Mouse (Mus musculus) lung, embryonic 16.5 days (tissue): Measurements from ENCODE around the gene Cryab. TPM values are rescaled to one million over a fixed set of nuclear protein-coding genes. Genes with fewer than 3 reads are reported as not detected.
A peak's percentile ranks its signal among the peaks of the same experiment; 100 is the strongest.

Experiments
- ATAC-seq: fragments of 200-750 bp; cut with Nextera tagmentation; 2 replicates; pipeline ENCODE4 v1.8.0; 2017; ENCODE audit warnings: low read depth, mild to moderate bottlenecking, moderate library complexity
- H3K27ac ChIP-seq: fragments of 300-500 bp; sonication (generic); 2 replicates; pipeline ENCODE4 v1.5.1; 2014; ENCODE audit warnings: mild to moderate bottlenecking, control low read depth, low read length
- H3K27me3 ChIP-seq: fragments of 300-500 bp; sonication (generic); 2 replicates; pipeline ENCODE4 v1.6.1; 2014; ENCODE audit warnings: low read depth, low read length, mixed read lengths; ENCODE audit not compliant: control insufficient read depth, insufficient read depth
- H3K36me3 ChIP-seq: fragments of 300-500 bp; sonication (generic); 2 replicates; pipeline ENCODE4 v1.6.1; 2014; ENCODE audit warnings: low read length; ENCODE audit not compliant: control insufficient read depth, insufficient read depth
- H3K4me1 ChIP-seq: fragments of 300-500 bp; sonication (generic); replicated peaks from 2 replicates; pipeline ENCODE4 v1.6.1; 2014; ENCODE audit warnings: low read length, mixed read lengths; ENCODE audit not compliant: control insufficient read depth, insufficient read depth
- H3K4me2 ChIP-seq: fragments of 300-500 bp; sonication (generic); 2 replicates; pipeline ENCODE4 v1.6.1; 2014; ENCODE audit warnings: low read depth, low read length, control low read depth
- H3K4me3 ChIP-seq: fragments of 300-500 bp; sonication (generic); 2 replicates; pipeline ENCODE4 v1.5.1; 2014; ENCODE audit warnings: mild to moderate bottlenecking, low read length, control low read depth
- H3K9ac ChIP-seq: fragments of 300-500 bp; sonication (generic); 2 replicates; pipeline ENCODE4 v1.6.1; 2014; ENCODE audit warnings: low read length, control low read depth
- H3K9me3 ChIP-seq: fragments of 300-500 bp; sonication (generic); 2 replicates; pipeline ENCODE4 v1.6.1; 2016; ENCODE audit warnings: low read length; ENCODE audit not compliant: control insufficient read depth
- WGBS: fragments of 180-500 bp; shearing (Covaris S2); extraction: QIAGEN DNeasy Blood & Tissue Kit; methylation state at CpG from one replicate; pipeline ENCODE4 v1.1.7; 2014; 5-methylcytosine and 5-hydroxymethylcytosine counted together
- polyA plus RNA-seq: library from polyadenylated mRNA; unstranded; fragments of >200 nt; fragmentation: Nextera tagmentation; extraction: Ambion mirVana; gene quantifications from 2 replicates; pipeline ENCODE4 v1.2.1, GENCODE M21; 2015

Cryab gene
- polyA plus RNA-seq, 1 experiment from 2014 or later, result 174 TPM

DNA sequence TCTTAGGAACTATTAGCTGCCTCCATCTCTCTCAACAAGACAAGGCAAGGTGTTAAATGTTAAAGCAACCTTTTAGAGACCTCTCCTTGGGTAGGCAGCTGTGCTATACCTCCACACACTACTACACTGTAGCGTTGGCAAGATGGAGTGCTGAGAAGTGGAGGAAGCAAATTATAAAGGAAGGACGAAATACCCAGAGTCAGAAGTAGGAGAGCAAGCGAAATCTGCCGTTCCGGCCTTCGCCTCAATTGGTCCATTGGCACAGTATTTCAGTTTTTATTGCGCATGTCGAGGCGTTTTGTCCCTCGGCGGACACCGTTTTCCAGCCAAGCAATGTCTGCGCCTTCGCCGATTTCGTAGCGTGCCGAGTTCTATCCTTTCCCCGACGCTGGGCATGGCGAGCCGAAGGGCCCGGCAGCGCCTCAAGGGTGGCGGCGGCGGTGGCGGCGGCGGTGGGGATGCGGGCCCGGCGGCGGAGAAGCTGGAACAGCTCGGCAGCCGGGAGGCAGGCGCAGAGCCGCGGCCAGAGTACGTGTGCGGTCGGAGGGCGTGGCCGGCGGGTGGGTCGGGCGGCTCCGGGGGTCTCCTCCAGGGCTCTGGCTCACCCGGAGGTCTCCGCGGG is 24.0 kb downstream of the Cryab start, which contains the start of the genes Alg9 and 1110032A03Rik:
Gene Alg9, plus strand, starts transcription at position 29 of the 622 bp plus-strand sequence.
Gene 1110032A03Rik, minus strand, starts transcription at position 530 of the 622 bp plus-strand sequence.
- ATAC-seq, result peak; percentile 82
- Histone ChIP-seq H3K9ac (peak within 1 kb of the TSS; percentile 97), H3K4me2 (peak within 1 kb of the TSS; percentile 91), H3K4me1 (peaks cover 11% of the 10 kb centered on the region), H3K36me3 (0 out of 2 replicates have a peak, but pooled peaks cover 3% of the 10 kb centered on the region), H3K9me3 (no peaks in the 10 kb centered on the region), H3K4me3 (peak within 1 kb of the TSS; percentile 98), H3K27ac (peak within 1 kb of the TSS; percentile 53), H3K27me3 (no peaks in the 10 kb centered on the region)
- under 1% methylated on average over 48 of the region's 51 CpGs for WGBS

DNA sequence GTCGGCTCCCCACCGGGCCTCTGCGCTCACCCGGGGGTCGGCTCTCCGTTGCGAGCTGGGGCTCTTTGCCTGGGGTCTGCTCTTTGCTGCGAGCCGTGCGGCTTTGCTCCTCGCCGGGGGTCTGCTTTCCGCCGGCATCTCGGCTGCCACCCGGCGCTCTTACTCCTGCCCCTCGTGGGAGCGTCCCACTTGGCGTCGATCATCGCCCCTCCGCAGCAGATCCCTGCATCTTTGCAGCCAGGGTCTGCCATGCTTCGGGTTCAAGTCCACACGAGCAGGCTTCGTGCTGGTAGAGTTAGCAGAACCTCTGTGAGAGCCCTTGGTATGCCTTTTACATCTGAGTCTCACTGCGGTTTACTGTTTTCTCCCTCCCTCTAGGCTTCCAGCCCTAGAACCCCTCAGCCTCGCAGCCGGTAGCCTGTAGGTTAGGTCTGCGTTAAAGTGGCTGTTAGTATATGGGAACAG is 24.6 kb downstream of the Cryab start:
- ATAC-seq, result peak; percentile 51
- WGBS, result 0% methylated on average over 27 of the region's 30 CpGs
- peak overlapping the region; percentile 53; the same call in 1 of the 2 replicates for H3K27ac ChIP-seq

DNA sequence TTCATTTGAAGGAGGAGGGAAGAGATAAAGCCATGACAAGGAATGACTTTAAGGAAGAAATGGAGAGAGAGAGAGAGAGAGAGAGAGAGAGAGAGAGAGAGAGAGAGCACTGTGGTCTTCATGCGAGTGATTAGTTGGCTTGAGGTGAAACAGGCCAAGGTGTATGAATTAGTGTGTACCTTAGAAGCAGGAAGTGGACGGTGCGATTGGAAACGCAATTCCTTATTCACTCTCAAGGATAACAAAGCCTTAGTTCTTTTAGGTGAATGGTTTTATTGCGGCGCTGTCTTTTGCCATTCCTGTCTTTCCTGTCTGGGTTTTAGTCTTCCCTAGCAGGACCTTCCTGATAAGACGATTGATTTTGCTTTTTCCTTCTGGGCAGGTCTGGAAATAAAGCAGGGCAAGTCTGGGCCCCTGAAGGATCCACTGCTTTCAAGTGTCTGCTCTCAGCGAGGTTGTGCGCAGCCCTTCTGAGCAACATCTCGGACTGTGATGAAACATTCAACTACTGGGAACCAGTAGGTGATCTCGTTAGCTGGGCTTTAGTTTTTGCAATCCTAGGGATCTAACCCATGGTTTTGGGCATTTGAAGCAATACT is 25.1 kb downstream of the Cryab start:
- 43% methylated on average over 11 of the region's 11 CpGs for WGBS
- peaks cover 11% of the 10 kb centered on the region for H3K4me1 ChIP-seq
- peak overlapping the region; percentile 98 for H3K4me3 ChIP-seq
- ATAC-seq, result no peak
- H3K27me3 ChIP-seq, result no peaks in the 10 kb centered on the region
- no peak overlapping the region for H3K27ac ChIP-seq
- H3K9ac ChIP-seq, result peak overlapping the region; percentile 97
- peak overlapping the region; percentile 91 for H3K4me2 ChIP-seq
- peaks cover 11% of the 10 kb centered on the region; the same call in 1 of the 2 replicates for H3K36me3 ChIP-seq
- no peaks in the 10 kb centered on the region for H3K9me3 ChIP-seq

More for the DNA sequence above, 24.6 kb downstream of the Cryab start:
- no peaks in the 10 kb centered on the region for H3K9me3 ChIP-seq
- H3K4me1 ChIP-seq, result peaks cover 11% of the 10 kb centered on the region
- H3K9ac ChIP-seq, result peak overlapping the region; percentile 97
- H3K27me3 ChIP-seq, result no peaks in the 10 kb centered on the region
- H3K36me3 ChIP-seq, result peaks cover 7% of the 10 kb centered on the region; the same call in 1 of the 2 replicates
- H3K4me2 ChIP-seq, result peak overlapping the region; percentile 91
- peak overlapping the region; percentile 98 for H3K4me3 ChIP-seq

- no peaks in the 10 kb centered on the region for H3K4me1 ChIP-seq
- H3K4me3 ChIP-seq, result no peak overlapping the region
- H3K9me3 ChIP-seq, result no peaks in the 10 kb centered on the region
- peaks cover 34% of the 10 kb centered on the region for H3K36me3 ChIP-seq
- no peak overlapping the region for H3K4me2 ChIP-seq
- no peak overlapping the region for H3K27ac ChIP-seq
- no peak for ATAC-seq
- H3K27me3 ChIP-seq, result no peaks in the 10 kb centered on the region
- WGBS, result 76% methylated on average over 2 of the region's 2 CpGs
- H3K9ac ChIP-seq, result no peak overlapping the region
These were observed 31.0 kb downstream of the Cryab start for GRCm38 (mm10) chr9:50782155-50782554.

- 86% methylated on average over 3 of the region's 3 CpGs for WGBS
- Histone ChIP-seq H3K36me3 (peaks cover 13% of the 10 kb centered on the region), H3K9me3 (no peaks in the 10 kb centered on the region), H3K4me2 (no peak overlapping the region), H3K27ac (no peak overlapping the region), H3K4me3 (no peak overlapping the region), H3K27me3 (no peaks in the 10 kb centered on the region), H3K9ac (no peak overlapping the region), H3K4me1 (no peaks in the 10 kb centered on the region)
- no peak for ATAC-seq
These were observed 44.1 kb downstream of the Cryab start for GRCm38 (mm10) chr9:50795266-50795665.

DNA sequence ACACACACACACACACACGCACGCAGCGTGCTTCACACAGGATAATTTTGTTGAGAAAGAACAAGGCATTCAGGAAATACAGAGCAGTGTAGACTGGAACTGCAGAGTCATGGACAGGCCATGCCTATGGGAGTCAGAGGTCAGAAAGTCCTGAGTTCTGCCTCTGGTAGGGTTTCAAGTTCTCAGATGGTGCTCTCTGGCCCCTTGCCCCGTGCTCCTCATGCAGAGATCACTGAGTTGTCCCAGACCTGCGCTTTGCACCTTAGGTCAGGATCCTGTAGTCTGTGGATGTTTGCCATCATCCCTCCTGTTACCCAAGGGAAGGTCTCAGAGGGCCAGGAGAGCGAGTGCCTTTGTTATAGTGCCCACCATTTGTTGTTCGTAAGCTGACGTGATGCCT is 45.7 kb downstream of the Cryab start:
- WGBS, result 85% methylated on average over 8 of the region's 8 CpGs
- Histone ChIP-seq H3K9me3 (no peaks in the 10 kb centered on the region), H3K4me1 (no peaks in the 10 kb centered on the region), H3K9ac (no peak overlapping the region), H3K4me2 (no peak overlapping the region), H3K27ac (no peak overlapping the region), H3K36me3 (peaks cover 11% of the 10 kb centered on the region), H3K27me3 (no peaks in the 10 kb centered on the region), H3K4me3 (no peak overlapping the region)
- no peak for ATAC-seq

GRCm38 (mm10) chr9:50797641-50798040 is 46.5 kb downstream of the Cryab start:
- no peak overlapping the region for H3K4me2 ChIP-seq
- no peaks in the 10 kb centered on the region for H3K27me3 ChIP-seq
- WGBS, result 91% methylated on average over 7 of the region's 7 CpGs

DNA sequence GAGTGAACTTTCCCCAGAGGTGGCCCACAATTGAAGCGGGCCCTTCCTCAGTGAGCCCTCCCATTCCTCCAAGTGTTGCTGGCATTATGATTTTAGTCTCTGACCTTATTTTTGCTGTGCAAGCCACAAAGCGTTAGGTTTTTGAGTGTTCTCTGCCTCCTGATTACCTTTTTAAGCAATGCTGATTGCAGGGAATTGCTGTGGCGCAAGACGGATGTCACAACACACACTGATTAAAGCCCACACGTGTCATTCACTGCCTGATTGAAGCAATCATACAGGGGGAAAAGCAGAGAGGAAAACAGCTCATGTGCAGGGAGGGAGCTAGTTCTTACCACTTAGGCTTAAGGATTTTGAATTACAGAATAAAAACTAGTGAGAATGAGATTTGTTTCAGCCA is 47.2 kb downstream of the Cryab start:
- no peak overlapping the region for H3K27ac ChIP-seq
- no peaks in the 10 kb centered on the region for H3K4me1 ChIP-seq
- no peak overlapping the region for H3K4me2 ChIP-seq
- H3K9me3 ChIP-seq, result no peaks in the 10 kb centered on the region
- no peak overlapping the region for H3K9ac ChIP-seq
- WGBS, result 81% methylated on average over 5 of the region's 5 CpGs
- ATAC-seq, result no peak
- no peak overlapping the region for H3K4me3 ChIP-seq
- no peaks in the 10 kb centered on the region for H3K27me3 ChIP-seq
- H3K36me3 ChIP-seq, result peaks cover 20% of the 10 kb centered on the region

More at GRCm38 (mm10) chr9:50797641-50798040, 46.5 kb downstream of the Cryab start:
- Histone ChIP-seq H3K9ac (no peak overlapping the region), H3K27ac (no peak overlapping the region), H3K4me1 (no peaks in the 10 kb centered on the region), H3K4me3 (no peak overlapping the region), H3K36me3 (peaks cover 15% of the 10 kb centered on the region), H3K9me3 (no peaks in the 10 kb centered on the region)
- no peak for ATAC-seq

DNA sequence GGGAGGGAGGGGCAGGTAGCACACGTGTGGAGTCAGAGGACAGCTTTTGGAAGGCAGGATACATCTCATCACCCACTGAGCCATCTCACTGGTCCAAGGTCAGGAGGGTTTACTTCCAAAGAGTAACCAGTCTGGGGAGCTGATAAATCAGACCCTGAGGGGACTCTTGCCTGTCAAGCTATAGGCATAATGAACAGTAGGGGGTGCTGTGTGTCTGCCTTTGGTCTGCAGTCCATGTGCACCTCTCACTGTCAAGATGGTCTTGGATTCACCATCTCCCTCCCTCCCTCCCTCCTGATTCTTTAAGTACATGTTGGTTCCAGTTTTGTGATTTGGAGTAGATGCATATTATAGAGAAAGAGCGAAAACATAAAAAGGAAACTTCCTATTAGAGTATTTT is 49.9 kb downstream of the Cryab start:
- 52% methylated on average over 2 of the region's 2 CpGs for WGBS
- H3K36me3 ChIP-seq, result peaks cover 28% of the 10 kb centered on the region
- peak; percentile 31; the same call in 1 of the 2 replicates for ATAC-seq
- no peaks in the 10 kb centered on the region for H3K4me1 ChIP-seq
- H3K27ac ChIP-seq, result no peak overlapping the region
- no peak overlapping the region for H3K4me3 ChIP-seq
- no peaks in the 10 kb centered on the region for H3K9me3 ChIP-seq
- no peak overlapping the region for H3K4me2 ChIP-seq
- H3K27me3 ChIP-seq, result no peaks in the 10 kb centered on the region
- H3K9ac ChIP-seq, result no peak overlapping the region
